Mouse (Mus musculus) bone marrow, adult 2 months (tissue): ENCODE measurements around the gene Hoxa3.

ENCODE experiments used
- CTCF ChIP-seq: fragments of 200-500 bp; IDR thresholded peaks from 2 replicates; pipeline ENCODE4 v1.5.1; 2011; ENCODE audit warnings: low read length, control low read depth; ENCODE audit not compliant: control insufficient read depth, insufficient read depth
- POLR2A ChIP-seq: fragments of 200-500 bp; IDR thresholded peaks from 2 replicates; pipeline ENCODE4 v1.6.1; 2011; ENCODE audit warnings: low read depth, mild to moderate bottlenecking, control low read depth, low read length, borderline replicate concordance; ENCODE audit not compliant: control insufficient read depth

DNA sequence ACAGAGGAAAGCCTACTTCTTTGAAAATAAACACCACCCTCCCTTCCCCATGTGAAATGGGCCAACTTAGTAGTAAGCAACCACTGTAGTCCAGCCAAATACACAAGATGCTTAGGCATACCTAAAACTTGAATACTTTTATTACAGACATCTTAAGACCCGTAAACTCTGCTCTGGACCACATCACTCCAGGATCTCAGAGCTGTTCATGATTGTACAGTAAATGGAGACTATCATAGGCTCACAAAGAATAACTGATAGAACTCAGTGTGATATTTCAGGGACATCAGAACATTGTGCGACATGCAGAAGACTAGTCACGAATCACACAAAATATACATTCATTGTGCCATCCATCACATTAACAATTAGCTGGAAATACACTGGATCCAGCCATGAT is 57.7 kb downstream of the Hoxa3 start:
- TF ChIP-seq CTCF (no peak), POLR2A (no peak)
